Mouse (Mus musculus): ENCODE measurements at regions not wholly inside any gene's neighbourhood (a gene's known extent, or its start where the extent isn't known, plus 50 kb on each side); places are given as distances from the start of the nearest gene placed in this dataset.
A peak's percentile ranks its signal among the peaks of the same experiment; 100 is the strongest.

DNA sequence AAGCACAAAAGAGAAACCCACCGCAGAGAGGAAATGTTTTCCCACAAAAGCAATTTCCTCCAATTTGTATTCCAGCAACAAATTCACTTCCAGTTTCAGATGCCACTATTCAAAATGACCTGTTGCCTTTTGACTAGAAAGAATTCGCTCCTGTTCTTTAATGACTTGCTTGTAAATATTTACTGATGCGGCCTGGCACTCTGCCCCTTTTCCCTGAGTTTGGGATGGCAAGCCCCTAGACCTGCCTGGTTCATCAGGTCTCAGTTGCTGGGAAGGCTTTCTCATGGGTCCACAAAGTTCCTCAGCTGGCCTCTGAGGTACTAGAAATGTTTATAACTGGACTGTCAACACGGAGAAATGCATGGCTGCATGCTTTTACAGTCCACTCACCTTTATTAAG lies 161.7 kb upstream of the Phactr1 start:
- no peak for DNase-seq

DNA sequence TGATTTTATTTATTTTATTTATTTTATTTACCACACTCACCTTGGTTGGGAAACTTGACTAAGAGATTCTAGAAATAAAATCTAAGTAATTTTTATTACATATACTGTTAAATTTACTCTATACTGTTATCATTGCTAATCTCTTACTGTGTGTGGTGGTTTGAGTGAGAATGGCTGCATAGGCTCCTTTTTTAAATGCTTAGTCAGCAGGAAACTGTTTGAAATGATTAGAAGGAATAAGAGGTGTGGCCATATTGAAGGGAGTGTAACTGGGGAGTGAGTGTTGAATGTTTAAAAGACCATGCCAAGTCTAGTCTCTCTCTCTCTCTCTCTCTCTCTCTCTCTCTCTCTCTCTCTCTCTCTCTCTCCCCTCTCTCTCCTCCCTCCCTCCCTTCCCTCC lies 157.9 kb upstream of the Phactr1 start:
- DNase-seq: no peak

DNA sequence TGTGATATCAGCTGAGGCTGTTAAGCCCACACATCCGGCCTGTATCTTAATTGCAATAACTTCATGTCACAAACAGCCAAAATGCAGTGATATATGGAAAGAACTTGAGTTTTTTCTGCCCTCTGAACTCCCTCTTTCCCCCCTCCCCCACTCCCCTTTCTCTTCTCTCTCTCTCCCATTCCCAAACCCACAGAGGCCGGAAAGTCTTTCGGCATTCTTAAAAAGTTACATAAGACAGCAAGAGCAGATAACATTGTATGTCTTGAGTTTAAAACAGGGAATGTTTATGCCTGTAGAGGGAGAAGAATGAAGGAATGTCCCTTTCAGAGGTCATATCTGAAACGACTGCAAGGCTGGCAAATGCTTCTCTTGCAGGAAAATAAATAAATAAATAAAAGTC lies 154.3 kb upstream of the Phactr1 start:
- no peak for DNase-seq

DNA sequence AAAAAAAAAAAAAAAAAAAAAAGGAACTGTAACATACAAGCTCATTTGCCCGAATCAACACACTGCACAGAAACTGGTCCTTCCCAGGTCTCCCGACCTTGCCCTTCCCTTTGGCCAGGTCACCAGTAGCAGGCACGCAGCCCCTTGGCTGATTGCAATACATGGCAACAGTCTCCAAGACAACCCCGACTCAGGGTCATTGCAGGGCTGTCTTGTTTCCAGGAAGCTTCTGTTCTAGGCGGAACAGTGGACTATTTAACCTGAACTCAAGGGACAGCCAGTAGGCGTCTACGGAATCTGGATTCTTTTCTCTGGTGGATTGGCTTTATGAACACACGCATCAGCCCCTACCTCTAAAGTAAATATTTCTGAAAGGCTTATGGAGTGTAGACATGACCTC lies 153.5 kb upstream of the Phactr1 start:
- DNase-seq: no peak

DNA sequence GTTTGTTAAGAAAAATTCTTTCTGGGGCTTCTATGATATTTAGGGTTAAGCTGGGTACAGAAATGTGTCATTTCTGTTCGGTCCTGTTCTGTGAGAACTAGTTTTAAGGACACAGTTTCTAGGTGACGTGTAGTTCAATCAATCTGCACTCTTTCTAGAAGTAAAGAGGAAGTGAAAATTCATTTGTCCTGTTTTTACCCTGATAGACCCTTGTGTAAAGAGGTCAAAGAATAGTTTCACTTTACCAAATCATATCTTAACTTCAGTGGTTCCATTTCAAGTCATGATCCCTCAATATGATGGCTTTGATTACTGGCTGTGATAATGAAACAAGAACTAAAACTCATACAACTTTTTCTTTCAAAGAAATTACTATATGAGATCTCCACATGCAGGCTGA lies 152.3 kb upstream of the Phactr1 start:
- no peak for DNase-seq

DNA sequence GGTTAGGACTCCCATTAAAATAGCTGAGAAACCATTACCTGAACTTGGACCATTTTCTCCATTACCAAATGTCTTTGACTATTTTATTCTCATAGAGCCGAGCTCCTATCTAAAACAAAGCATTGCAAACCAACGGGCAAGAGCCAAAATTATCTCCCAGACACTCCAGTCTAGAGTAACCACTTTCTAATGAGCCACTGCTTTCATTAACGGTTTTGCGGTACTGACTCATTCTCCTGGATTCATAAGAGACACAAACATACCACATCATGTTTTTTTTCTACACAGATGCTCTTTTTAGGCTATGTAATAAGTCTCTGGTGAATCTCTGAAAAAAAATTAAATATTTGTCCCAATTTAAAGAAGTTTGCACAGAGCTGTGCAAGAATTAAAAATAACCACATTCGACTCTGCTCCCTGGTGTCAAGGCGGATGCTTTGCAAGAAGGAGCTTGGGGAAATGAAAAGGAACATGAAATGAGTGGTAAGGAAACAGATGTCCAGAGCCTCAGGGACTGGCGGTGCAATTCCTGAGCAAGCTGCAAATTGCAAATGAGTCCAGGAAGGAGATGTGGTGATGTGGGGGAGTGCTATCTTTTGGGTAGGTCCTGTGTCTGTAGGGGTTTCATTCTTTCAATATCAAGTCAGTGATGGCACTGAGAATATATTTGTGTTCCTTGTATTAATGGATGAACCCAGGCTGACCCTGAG lies 143.8 kb upstream of the Phactr1 start:
- DNase-seq: no peak

DNA sequence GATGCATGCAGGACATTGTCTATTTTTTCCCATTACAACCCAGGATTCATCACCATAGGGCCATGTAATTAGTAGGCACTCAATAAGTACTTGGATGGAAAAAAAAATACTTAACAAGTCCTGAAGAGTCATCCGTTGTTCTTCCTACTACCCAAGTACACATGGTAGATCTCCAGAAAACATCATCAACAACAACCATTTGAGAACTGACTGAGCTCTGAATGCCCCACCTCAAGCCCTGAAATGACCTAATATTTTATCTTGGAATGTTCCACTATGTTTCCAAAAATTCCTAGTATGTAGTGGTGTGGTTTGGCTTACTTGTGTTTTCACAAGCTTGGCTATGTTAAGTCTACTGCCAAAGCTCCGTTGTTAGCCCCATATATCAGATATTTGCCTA lies 142.4 kb upstream of the Phactr1 start:
- no peak for DNase-seq

DNA sequence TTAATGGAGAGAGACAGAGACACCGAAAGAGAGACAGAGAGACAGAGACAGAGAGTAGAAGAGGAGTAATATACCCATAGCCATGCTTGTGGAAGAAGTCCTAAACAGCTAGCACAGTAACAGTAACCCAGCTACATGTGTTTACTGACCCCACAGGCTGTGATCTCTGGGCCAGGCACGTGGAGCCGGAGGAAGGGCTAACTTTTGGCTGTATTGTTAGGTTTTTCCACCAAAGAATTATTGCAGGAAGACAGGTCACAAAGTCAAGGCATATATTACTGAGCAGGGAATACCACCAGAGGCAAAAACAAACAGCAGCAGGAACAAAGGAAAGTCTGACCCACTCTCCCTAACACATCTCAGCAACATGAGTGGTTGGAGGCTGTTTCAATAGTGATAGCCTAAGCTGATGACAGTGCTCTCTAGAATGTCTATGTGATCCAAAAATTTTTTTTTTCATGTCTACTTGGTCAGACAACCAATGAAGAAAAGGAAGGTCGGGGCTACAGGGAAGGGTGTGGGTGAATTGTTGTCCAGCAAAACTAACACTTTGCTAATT lies 135.8 kb upstream of the Phactr1 start:
- no peak for DNase-seq

DNA sequence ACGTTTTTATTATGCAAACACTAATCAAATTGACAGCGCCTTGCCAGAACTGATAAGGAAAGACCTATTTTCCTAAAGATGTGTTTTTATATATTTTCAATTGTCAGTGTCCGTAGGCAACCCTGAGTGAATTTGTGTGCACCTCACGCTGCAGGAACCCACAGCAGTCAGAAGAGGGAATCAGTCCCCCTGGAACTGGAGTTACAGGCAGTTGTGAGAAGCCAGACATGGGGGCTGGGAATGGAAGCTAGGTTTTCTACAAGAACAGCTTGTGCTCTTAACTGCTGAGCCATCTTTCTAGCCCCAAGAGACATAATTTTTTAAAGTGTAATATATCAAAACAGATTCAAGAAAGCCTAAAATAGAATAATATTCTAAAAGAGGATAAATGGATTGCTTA lies 134.0 kb upstream of the Phactr1 start:
- DNase-seq: no peak

DNA sequence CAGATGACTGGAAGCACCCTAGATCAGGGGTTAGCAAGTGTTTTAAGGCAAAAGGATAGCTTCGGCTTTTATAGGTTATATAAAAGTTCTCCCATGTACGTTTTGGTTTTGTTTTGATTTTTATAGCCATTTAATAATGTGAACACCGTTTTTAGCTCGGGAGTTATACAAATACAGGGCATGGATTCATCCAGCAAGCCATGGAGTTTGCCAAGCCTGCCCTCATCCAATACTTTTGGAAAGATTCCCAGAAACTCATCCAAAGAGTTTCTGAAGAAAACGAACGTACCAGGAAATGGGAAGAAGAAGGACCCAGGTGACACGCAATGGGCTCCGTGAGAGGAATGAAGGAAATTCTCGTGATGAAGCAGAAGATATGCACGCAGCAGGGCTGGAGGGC lies 133.6 kb upstream of the Phactr1 start:
- no peak for DNase-seq

DNA sequence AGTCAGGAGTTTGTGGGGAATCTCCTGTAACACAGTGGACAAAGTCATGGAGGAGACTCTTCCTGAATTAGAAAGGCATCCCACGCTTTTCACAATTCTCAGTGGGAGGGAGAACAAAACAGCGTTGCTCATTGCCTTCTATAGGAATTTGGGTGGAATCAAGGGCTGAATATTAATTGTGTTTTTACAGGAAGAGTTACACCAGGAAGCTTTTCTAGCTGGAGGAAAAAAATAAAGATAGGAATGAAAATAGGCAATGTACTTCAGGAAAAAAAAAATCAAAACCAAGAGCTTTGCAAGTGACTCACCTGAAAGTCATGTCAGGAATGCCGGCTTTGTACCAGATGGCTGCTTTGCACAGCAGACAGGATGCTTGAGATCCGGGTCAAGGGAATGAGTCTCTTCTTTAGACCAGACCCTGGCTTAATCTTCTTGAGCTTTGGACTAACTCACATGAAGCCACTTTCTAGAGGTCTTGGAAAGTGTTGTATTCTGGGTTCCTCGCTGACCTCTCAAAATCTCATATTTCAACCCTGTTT lies 131.3 kb upstream of the Phactr1 start:
- DNase-seq: no peak

DNA sequence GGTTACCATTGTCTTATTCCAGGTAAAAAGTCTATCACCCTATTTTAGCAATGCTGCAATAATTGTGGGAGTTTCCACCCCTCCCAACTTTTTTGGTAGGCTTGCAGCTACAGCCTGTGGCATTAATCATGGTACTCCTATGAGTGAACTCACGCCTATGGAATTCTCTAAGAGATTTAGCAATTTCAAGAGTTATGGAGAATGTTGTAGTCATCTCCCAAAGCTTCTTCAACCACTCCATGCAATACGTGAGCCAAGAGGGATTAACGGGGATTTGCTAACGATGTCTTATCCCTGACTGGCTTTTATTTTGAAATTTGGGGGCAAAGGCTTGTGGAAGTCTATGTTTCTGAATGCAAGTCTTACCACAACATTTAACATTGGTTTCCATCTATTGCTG lies 125.5 kb upstream of the Phactr1 start:
- no peak for DNase-seq

DNA sequence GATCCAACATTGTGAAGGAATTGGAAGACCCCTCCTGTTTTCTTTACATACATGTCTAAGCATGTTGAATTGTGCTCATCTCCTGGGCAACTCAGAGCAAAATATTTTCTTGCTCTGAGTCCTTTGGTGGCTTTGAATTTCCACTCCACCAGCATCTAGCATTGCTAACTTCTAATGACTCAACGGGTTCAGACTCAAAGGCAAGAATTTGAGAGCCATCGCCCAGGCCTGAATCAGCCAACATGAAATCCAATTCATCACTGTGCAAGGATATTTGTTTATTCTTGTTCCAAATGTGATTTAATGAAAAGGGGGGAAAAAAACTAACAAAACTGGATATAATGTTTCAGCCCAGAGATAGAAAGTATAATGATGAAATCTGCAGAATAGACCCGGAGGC lies 121.9 kb upstream of the Phactr1 start:
- no peak for DNase-seq

DNA sequence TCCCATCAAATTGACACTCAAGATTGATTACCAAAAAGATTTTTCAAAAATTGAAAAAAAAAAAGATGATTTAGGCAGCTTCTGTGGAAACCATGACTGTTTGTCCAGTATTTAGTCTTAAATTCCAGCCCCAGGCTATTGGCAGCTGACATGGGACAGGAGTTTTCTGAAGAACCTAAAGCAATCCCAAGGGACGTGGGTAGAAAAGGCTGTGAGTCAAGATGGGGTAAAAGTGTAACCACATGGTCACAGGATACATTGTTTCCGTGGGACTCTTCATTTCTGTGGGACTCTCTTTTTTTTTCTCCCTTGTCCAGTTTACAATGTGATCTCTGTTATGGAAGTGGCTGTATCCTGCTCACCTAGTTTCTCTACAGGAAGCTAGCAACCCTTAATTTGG lies 119.0 kb upstream of the Phactr1 start:
- no peak for DNase-seq

DNA sequence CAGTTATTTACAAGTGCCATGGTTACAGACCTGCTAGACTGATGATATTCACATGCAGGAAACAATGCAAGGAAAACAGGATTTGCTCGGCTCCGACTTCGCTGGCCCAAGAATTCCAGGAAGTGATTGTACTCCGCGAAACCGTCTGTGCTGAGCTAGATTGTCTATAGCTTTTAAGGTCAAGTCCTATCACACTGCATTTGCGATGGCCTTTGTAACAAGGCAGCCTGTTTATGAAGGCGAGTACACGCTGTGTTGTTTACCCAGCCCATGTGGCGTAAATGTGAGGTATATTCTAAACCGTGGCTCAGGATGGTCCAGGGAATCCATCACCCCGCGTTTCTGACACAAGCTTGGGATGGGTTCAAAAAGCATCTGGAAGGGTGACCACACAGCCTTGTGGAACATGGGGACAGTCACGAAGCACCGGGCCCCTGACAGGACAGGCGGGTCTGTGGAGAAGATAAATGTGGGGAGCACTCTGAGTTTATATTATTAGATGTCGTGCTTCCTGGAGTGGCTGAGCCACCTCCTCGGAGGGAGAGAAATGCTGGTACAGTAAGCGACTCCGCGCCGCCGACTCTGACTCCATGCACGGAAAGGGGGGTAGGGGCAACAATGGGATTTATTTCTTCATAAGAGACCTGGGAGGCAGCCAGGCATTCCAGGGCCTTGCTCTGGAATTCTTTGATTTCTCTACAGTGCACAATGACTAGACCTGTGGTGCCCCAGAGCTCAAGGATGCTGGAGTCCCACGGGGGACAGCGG lies 114.9 kb upstream of the Phactr1 start:
- DNase-seq: no peak

DNA sequence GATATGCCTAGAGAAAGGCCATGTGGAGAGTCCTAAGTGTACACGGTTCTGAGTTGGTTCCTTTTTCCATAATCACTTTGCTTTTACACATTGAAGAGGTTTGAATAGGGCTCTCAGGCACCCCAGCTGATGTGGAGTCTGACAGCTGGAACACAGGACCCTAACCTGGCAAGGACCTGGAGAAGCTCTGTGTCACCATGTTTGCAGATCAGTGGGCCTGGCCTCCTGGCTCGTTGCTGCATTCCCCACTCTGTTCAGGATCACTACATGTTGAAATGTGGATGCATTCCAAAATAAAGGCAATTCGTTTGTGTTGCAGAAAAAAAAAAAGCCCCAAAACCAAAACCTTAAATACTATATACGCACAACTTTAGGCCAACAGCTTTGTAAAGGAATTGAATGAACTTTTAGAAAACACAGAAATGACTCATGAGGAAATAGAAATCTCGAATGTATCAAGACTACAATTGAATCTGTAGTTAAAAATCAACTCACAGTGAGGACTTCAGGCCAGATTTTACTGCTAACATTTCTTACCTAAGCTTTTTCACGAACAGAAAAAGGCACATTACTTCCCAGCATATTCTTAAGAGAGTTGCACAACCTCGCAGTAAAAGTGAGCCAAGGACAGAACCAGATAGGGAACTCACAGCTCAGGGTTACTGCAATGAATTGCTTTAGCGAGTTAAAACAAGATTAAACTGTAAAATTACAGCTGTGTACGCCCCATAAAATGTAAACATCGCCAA lies 109.6 kb upstream of the Phactr1 start:
- DNase-seq: no peak

DNA sequence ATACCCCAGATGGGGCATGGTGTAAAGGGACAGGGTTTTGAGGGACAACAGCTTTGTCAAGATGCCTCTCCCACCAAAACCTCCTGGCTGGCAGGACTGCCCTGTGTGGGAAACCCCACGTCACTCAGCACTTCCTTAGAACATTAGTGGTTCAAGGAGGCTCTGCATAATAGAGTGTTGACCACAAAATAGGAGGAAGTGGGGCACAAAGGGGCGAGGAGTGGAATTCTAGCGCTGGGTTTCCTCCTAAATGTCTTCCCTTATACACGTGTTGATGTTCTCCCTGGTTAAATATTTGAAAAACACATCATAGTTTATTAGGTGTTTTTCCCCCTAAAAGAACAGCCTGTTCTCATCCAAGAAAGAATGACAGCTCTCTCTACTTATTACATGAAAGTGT lies 106.2 kb upstream of the Phactr1 start:
- no peak for DNase-seq

DNA sequence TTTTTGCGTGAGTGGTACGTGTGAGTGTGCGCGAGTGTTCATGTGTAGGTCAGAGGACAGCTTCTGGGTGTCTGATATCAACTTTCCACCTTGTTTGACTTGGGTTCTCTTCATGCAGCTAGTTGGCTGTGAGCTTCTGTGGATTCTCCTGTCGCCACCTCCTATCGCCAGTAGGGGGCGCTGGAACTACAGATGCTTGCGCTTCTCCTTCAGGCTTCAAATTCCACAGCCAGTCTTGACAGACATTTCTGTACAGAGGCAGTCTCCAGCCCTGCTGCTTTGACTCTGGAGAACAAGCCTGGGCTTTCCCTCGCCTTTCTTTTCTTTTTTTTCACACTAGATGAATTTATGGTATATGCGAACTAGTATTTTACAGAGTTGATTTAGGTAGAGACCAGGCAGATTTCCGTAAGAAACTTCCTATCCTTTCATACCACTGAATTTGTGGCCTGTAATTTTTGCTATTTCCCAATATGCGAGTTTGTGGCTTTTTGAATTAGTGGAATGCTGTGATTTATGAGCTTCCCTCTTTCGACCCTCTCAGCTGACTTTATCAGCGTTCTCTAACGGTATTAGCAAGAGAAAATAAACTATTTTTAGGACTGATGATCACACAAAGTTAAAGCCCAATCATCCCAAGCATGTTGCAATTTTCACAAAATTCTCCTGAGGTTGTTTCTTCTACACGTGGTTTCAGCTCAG lies 104.5 kb upstream of the Phactr1 start:
- DNase-seq: peak; percentile 30

DNA sequence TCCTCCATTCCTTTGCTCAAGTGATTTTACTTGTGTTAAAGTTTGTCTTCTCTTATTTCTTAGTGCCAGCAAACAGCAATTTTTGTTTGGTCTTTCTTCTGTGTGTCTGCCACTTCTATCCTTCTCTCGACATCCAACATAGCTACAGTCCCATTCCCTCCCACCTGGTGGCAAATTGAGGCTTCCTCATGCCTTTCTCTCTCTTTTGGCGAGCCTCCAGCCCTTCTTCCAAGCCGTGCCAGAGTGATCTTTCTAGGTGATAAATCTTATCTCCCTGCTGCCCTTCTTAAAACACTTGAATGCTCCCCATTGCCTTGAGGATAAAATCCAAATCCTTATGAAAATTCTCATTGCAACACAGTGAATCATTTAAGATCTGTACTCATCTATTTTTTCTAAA lies 101.0 kb upstream of the Phactr1 start:
- no peak for DNase-seq

DNA sequence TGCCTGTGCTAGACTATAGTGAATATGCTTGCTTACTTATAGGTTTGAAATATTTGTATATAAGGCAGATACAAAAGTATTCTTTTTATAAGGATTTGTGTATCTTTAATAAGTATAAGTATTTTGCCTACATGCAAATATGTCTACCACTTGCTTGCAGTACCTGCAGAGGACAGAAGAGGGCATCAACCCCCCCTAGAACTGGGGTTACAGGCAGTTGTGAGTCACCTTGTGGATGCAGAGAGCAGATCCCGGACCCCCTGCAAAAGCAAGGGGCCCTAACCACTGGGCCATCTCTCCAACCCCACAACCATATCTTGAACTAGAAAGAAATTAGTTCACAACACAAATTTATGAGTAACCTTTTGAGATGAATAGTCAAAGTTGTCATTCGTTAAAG lies 91.3 kb upstream of the Phactr1 start:
- DNase-seq: no peak

DNA sequence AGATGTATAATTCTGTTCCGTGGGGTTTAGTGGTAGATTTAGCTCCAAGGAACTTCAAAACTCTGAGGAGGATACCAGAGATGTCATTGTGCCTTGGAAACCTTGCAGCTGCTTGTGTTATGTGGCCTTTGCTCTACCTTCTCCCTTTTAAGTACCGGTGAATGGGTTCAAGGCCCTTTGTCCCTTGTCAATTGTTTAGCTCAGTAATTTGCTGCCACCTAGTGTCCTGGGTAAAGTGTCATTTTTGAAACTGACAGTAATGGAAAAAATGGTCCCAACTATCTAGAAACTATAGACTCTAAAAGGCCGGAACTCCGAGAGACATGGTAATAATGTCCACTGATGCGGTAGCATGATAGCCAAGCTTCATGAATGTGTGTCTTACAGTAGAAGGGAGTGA lies 90.8 kb upstream of the Phactr1 start:
- no peak for DNase-seq

DNA sequence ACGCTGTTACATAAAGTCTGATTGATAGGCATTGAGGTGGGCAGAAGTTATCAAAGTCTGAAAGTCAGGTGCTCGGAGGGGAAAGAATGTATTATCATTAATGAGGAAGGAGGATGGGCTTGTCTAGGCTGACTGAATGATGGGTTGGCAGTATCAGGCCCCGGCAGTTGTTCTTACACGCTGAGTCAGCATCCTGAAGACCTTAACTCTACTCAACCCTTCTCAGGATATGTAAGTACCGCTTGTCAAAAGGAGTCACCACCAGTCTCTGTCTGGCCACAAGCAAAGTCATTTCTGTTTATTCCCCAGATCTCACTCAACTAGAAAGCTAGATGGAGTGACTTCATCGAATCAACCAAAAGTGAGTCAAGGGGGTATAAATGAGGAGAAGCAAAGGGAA lies 90.0 kb upstream of the Phactr1 start:
- DNase-seq: no peak

DNA sequence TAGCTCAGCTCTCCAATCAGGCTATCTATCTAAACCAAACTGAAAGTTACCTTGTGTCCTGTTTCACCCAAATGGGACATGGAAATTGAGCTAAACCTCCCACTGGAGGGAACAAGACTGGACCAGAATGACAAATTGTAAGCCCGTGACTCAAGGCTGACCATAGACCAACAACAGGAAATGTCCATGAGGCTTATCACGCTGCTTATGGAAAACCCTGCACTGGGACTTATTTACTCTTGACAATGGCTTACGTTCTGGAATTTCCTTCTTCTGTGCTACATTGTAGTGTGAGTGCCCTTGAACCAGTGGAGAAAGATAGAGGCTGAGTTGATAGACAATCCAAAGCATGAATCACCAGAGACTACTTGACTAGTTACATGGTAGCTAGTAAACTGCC lies 87.5 kb upstream of the Phactr1 start:
- no peak for DNase-seq
